Mouse (Mus musculus) kidney, postnatal 0 days (tissue): ENCODE results near the gene Cdh6. TPM values are rescaled to one million over a fixed set of nuclear protein-coding genes. Genes with fewer than 3 reads are reported as not detected.

Source experiments
- ATAC-seq: fragments of 200-750 bp; cut with Nextera tagmentation; replicated peaks from 2 replicates; pipeline ENCODE4 v1.8.0; 2017; ENCODE audit warnings: low read depth, moderate number of reproducible peaks, moderate TSS enrichment, moderate library complexity; ENCODE audit not compliant: low FRiP score
- DNase-seq: peaks from one replicate; pipeline ENCODE4 v3.0.0-alpha.2; 2016; ENCODE audit warnings: low spot score
- H3K27ac ChIP-seq: fragments of 300-500 bp; sonication (generic); 2 replicates; pipeline ENCODE4 v1.5.1; 2014; ENCODE audit warnings: mild to moderate bottlenecking
- H3K27me3 ChIP-seq: fragments of 300-500 bp; sonication (generic); 2 replicates; pipeline ENCODE4 v1.6.1; 2014; ENCODE audit warnings: low read length, mixed read lengths; ENCODE audit not compliant: insufficient read depth
- H3K36me3 ChIP-seq: fragments of 300-500 bp; sonication (generic); 2 replicates; pipeline ENCODE4 v1.6.1; 2014; ENCODE audit warnings: low read length, mixed read lengths; ENCODE audit not compliant: insufficient read depth
- H3K4me1 ChIP-seq: fragments of 300-500 bp; sonication (generic); replicated peaks from 2 replicates; pipeline ENCODE4 v1.6.1; 2014; ENCODE audit warnings: antibody characterized with exemption, low read length, mixed read lengths; ENCODE audit not compliant: insufficient read depth
- H3K4me2 ChIP-seq: fragments of 300-500 bp; sonication (generic); 2 replicates; pipeline ENCODE4 v1.6.1; 2014; ENCODE audit warnings: mild to moderate bottlenecking, low read length, moderate library complexity, mixed read lengths
- H3K4me3 ChIP-seq: fragments of 300-500 bp; sonication (generic); replicated peaks from 2 replicates; pipeline ENCODE4 v1.5.1; 2014; ENCODE audit warnings: low read depth, low read length
- H3K9ac ChIP-seq: fragments of 300-500 bp; sonication (generic); 2 replicates; pipeline ENCODE4 v1.6.1; 2014; ENCODE audit warnings: low read depth, low read length
- H3K9me3 ChIP-seq: fragments of 300-500 bp; sonication (generic); replicated peaks from 2 replicates; pipeline ENCODE4 v1.6.1; 2016; ENCODE audit warnings: low read length, inconsistent platforms, mixed read lengths
- CTCF ChIP-seq: IDR thresholded peaks from 2 replicates; pipeline ENCODE4 v1.5.1; 2016; ENCODE audit warnings: antibody characterized with exemption, low read depth, mild to moderate bottlenecking, moderate library complexity
- WGBS: fragments of 180-500 bp; shearing (Covaris S2); extraction: QIAGEN DNeasy Blood & Tissue Kit; methylation state at CpG from one replicate; pipeline ENCODE4 v1.1.7; 2014; 5-methylcytosine and 5-hydroxymethylcytosine counted together
- polyA plus RNA-seq: library from polyadenylated mRNA; unstranded; fragments of >200 nt; fragmentation: Nextera tagmentation; extraction: Ambion mirVana; gene quantifications from 2 replicates; pipeline ENCODE4 v1.2.1, GENCODE M21; 2015

Gene Cdh6
- polyA plus RNA-seq, 1 experiment from 2014 or later, result 17.8 TPM

DNA sequence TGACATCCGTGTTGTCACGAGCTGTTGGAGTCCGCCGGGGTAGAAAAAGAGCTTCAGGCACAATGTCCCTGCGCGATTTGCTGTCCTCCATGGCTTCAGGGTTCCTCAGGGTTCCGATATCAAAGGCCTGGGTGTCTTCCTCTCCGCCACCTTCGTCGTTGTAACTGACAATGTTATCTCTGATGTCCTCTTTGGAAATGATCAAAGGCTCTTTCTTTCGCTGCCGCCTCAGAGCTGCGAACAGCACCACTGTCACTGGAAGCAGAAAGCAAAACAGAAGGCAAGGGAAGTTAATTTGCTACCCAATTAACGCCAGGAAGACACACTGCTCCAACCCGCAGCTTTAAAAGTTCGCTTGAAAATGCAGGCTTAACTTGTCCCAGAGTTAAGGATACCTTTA, 139.0 kb downstream of the Cdh6 start:
- no peak overlapping the region for H3K4me3 ChIP-seq
- no peaks in the 10 kb centered on the region for H3K9me3 ChIP-seq
- no peaks in the 10 kb centered on the region for H3K4me1 ChIP-seq
- H3K27ac ChIP-seq, result no peak overlapping the region
- ATAC-seq (no peak), DNase-seq (no peak)
- WGBS, result 27% methylated on average over 16 of the region's 16 CpGs
- peaks cover 4% of the 10 kb centered on the region; the same call in 1 of the 2 replicates for H3K36me3 ChIP-seq
- H3K27me3 ChIP-seq, result no peaks in the 10 kb centered on the region
- TF ChIP-seq CTCF, result no peak
- H3K9ac ChIP-seq, result no peak overlapping the region
- 0 out of 2 replicates have a peak overlapping the region, but pooled peaks have one; percentile 26 for H3K4me2 ChIP-seq

- 80% methylated on average over 2 of the region's 2 CpGs for WGBS
- H3K4me1 ChIP-seq, result no peaks in the 10 kb centered on the region
- H3K9me3 ChIP-seq, result no peaks in the 10 kb centered on the region
- H3K4me2 ChIP-seq, result no peak overlapping the region
- no peak for TF ChIP-seq CTCF
- H3K27ac ChIP-seq, result no peak overlapping the region
- no peaks in the 10 kb centered on the region for H3K36me3 ChIP-seq
- H3K4me3 ChIP-seq, result no peak overlapping the region
- no peak overlapping the region for H3K9ac ChIP-seq
- no peak for DNase-seq
- no peak for ATAC-seq
- H3K27me3 ChIP-seq, result no peaks in the 10 kb centered on the region
These were observed 142.8 kb downstream of the Cdh6 start for GRCm38 (mm10) chr15:13030641-13031040.

- no peak overlapping the region for H3K9ac ChIP-seq
- no peaks in the 10 kb centered on the region for H3K36me3 ChIP-seq
- 47% methylated on average over 5 of the region's 5 CpGs for WGBS
- H3K4me3 ChIP-seq, result no peak overlapping the region
- DNase-seq (no peak), ATAC-seq (no peak)
- H3K27ac ChIP-seq, result no peak overlapping the region
- H3K4me2 ChIP-seq, result no peak overlapping the region
- no peaks in the 10 kb centered on the region for H3K4me1 ChIP-seq
- H3K9me3 ChIP-seq, result no peaks in the 10 kb centered on the region
- TF ChIP-seq CTCF, result no peak
- H3K27me3 ChIP-seq, result no peaks in the 10 kb centered on the region
These were observed 146.0 kb downstream of the Cdh6 start for GRCm38 (mm10) chr15:13027513-13027912.

DNA sequence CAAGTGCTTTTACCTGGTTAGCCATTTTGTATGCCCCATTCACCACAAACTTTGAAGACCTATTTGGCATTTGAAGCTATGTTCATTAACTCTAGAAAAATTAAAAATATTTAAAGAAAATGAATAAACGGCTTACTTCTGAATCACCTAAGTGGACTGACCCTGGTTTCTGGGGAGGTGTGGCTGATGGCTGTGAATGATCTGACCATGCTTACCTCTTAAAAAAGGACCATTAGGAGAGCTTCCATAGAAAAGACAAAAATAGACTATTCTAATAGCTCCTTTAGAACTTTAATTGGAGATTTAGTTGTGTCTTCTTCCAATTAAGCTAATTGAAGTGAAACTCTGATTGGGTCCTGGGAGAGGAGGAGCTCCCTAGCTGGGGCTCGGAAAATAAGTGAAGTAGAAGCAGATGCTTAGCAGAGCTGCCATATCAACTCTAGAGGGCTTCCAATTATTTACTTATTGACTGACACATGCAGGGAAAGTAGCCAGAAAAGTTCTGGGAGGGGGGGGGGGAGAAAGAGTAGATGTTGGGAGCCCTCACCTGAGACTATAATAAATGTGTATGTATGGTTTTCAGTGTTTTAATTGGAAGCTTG, 156.6 kb downstream of the Cdh6 start:
- TF ChIP-seq CTCF, result no peak
- DNase-seq (no peak), ATAC-seq (no peak)
- Histone ChIP-seq H3K4me3 (no peak overlapping the region), H3K4me2 (no peak overlapping the region), H3K36me3 (no peaks in the 10 kb centered on the region), H3K27ac (no peak overlapping the region), H3K27me3 (no peaks in the 10 kb centered on the region), H3K9me3 (no peaks in the 10 kb centered on the region), H3K9ac (no peak overlapping the region), H3K4me1 (no peaks in the 10 kb centered on the region)
- WGBS, result 93% methylated on average over 2 of the region's 2 CpGs

DNA sequence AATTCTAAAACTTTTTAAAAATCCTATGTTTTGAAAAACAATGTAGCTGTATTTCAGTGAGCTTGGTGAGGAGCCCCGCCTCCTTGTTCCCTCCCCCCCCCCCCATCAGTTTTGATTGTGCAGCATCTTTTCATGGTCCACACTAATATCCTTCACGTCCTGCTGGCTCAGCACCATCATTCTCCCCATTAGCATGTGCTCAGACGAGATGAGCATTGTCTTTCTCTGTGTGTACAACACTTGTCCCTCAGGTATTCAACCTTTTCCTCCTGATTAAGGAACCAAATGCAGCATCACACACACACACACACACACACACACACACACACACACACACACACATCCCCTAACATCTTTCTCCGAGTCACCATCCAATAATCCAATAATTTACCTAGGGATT, 164.7 kb downstream of the Cdh6 start:
- 71% methylated on average over 4 of the region's 4 CpGs for WGBS
- Histone ChIP-seq H3K4me1 (no peaks in the 10 kb centered on the region), H3K9ac (no peak overlapping the region), H3K36me3 (no peaks in the 10 kb centered on the region), H3K4me2 (no peak overlapping the region), H3K27me3 (no peaks in the 10 kb centered on the region), H3K9me3 (no peaks in the 10 kb centered on the region), H3K27ac (no peak overlapping the region), H3K4me3 (no peak overlapping the region)
- ATAC-seq, result no peak
- no peak for DNase-seq
- TF ChIP-seq CTCF, result no peak

DNA sequence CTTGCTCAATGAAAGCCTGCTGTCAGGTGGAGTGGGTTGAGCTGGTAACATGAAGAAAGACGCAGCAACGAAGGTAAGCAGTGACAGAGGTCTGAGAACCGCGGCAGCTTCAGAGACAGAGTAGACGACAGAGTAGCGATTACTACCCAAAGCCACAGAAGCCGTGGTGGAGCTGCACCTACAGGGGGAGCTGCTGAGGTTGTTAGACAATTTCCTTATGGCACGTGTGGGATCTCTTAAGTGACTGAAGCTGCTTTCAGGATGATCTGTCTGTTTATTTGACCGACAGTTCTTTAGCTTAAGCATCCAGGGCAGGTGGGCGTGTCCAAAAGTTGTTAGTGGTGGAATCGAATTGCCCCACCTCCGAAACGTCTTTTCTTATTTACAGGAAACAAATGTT, 167.5 kb downstream of the Cdh6 start:
- no peak for ATAC-seq
- Histone ChIP-seq H3K4me3 (no peak overlapping the region), H3K36me3 (no peaks in the 10 kb centered on the region), H3K27me3 (no peaks in the 10 kb centered on the region), H3K4me1 (no peaks in the 10 kb centered on the region), H3K4me2 (no peak overlapping the region), H3K27ac (no peak overlapping the region), H3K9me3 (no peaks in the 10 kb centered on the region), H3K9ac (no peak overlapping the region)
- WGBS, result 79% methylated on average over 13 of the region's 13 CpGs
- 0 out of 2 replicates have a peak, but pooled peaks have one; percentile 4 for TF ChIP-seq CTCF
- DNase-seq, result no peak

- no peaks in the 10 kb centered on the region for H3K27me3 ChIP-seq
- H3K27ac ChIP-seq, result no peak overlapping the region
- H3K4me1 ChIP-seq, result no peaks in the 10 kb centered on the region
- peak; percentile 12; the same call in 1 of the 2 replicates for TF ChIP-seq CTCF
- no peak overlapping the region for H3K4me3 ChIP-seq
- H3K4me2 ChIP-seq, result no peak overlapping the region
- ATAC-seq (no peak), DNase-seq (no peak)
- no peaks in the 10 kb centered on the region for H3K9me3 ChIP-seq
- H3K36me3 ChIP-seq, result no peaks in the 10 kb centered on the region
- H3K9ac ChIP-seq, result no peak overlapping the region
- 43% methylated on average over 7 of the region's 7 CpGs for WGBS
These were observed 171.9 kb downstream of the Cdh6 start for GRCm38 (mm10) chr15:13001549-13001948.
